Mouse (Mus musculus) left cerebral cortex, postnatal 14 days (tissue): ENCODE measurements around the gene Ankrd55. TPM values are rescaled to one million over a fixed set of nuclear protein-coding genes. Genes with fewer than 3 reads are reported as not detected.
"Not testable (repeated sequence)": the region's sequence is repeated elsewhere in the genome, so short reads cannot be mapped to it uniquely, and the experiment has no call there.

ENCODE experiments used
- DNase-seq, 2 experiments: peaks; one replicate each; pipeline ENCODE4 v3.0.0; 2021 to 2022; ENCODE audit warnings: low spot score in 2 of 2, mixed read lengths in 1 of 2
- intact Hi-C: fragments of 180-260 bp; cut with DNase I; formaldehyde crosslinking; loops from one replicate; pipeline ENCODE4 v1.15.1; 2025
- total RNA-seq, 2 experiments: library from RNA; stranded (reverse); gene quantifications; 2 replicates each; pipeline ENCODE4 v1.2.3; 2021

Ankrd55 gene
- total RNA-seq, 2 experiments from 2014 or later = 3.3 to 4.0 TPM

DNA sequence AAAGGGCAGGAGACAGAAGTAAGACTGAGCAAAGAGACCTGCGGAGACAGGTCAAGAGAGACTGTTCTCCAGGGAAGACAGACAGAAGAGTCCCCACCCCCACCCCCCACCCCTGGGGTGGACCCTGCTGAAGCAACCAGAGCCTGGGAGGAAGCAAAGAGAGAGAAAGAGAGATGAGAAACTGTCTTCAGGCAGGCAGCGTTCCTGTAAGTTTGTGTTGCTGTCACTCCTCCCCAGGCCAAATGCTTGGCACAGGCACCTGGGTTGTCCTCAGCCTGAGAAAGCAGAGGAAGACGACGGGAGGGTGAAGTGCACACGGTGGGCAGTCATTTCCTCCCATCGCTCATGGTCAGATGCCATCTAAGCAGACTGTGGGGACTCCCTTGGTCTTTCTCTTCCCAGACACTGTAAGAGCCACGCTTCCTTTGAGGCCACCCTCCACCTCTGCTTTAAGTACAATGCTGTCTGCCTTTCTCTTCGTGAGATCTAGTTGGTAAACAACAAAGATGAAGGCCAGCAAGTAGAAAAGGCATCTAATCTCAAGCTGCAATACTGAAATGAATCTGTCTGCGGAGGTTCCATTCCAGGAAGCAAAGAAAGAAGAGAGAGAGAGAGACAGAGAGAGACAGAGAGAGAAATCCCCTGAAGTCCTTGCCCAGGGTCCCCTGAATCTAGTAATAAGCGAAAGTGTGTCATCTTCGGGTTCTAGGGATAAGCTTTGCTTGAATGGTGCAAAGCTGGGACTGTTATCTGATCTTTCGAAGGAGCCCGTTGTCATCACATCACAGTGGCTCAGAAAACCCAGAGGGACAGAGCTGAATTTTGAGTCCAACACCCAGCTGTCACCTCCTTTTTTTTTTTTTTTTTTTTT, 138.2 kb downstream of the Ankrd55 start:
- no peak for DNase-seq
- intact Hi-C loops = no loop called here

- intact Hi-C loops = not testable (repeated sequence)
These were observed 138.9 kb downstream of the Ankrd55 start for GRCm38 (mm10) chr13:112427136-112427470.

DNA sequence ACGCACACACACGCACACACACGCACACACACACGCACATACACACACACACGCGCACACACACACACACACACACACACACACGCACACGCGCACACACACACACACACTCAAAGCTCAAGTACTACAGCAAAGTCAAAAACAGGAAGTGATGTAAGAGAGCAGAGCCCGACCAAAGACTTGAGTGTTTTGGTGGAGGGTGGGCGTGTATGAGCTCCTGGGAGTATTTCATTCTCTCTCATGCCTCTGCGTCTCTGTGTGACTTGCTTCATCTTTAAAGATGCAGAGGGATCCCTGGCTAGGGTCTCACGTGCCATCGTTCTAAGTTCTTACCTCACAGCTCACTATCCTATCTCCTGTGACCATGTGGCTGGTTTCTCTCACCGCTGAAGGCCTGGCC, 139.3 kb downstream of the Ankrd55 start:
- DNase-seq = no peak
- intact Hi-C loops = no loop called here

More at GRCm38 (mm10) chr13:112427136-112427470, 138.9 kb downstream of the Ankrd55 start:
- not testable (repeated sequence) for DNase-seq

DNA sequence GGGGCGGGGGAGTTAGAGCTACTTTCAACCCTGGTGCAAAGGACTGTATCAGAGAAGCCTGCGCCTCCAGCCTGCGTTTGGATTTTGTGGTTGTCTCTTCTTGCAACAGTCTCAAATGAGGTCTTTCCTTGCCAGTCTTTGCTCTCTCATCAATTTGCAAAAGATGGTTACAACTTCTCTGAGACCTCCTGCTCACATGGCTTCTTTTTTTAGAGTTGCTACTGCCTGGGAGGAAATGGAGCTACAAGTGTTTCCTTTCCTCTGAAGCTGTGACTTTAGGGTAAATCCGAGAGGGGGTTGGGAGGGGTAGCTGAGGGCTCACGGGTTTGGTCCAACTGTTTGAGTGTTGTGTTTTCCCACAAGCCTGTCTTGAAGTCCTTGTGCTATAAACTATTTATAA, 145.0 kb downstream of the Ankrd55 start:
- intact Hi-C loops = no loop called here

More for the DNA sequence above, 145.0 kb downstream of the Ankrd55 start:
- DNase-seq = peak in 1 of 2 experiments; percentile 45

Other genes starting within 250 kb of the Ankrd55 start
- 10 to 100 TPM; 82.2 to 89.1 TPM for gene Il6st, start 175.6 kb downstream of the Ankrd55 start, total RNA-seq